Mouse (Mus musculus) layer of hippocampus, adult 8-10 months (tissue): ENCODE measurements around the gene Kcnj13. TPM values are rescaled to one million over a fixed set of nuclear protein-coding genes. Genes with fewer than 3 reads are reported as not detected.

ENCODE experiments used
- DNase-seq, 2 experiments: peaks; one replicate each; pipeline ENCODE4 v3.0.0; 2022; ENCODE audit warnings: low spot score in 2 of 2
- total RNA-seq, 4 experiments: library from RNA; stranded (reverse); gene quantifications; 2 replicates each; pipeline ENCODE4 v1.2.4; 2022

The Kcnj13 gene
- total RNA-seq: 1 to 10 TPM; 2.1 to 4.6 (median 2.7) TPM

GRCm38 (mm10) chr1:87394594-87394993 lies at the start of gene Kcnj13:
Gene Kcnj13, minus strand, starts transcription at chr1:87394729.
- no peak for DNase-seq

- DNase-seq: no peak
These were observed 42.1 kb upstream of the Kcnj13 start for GRCm38 (mm10) chr1:87436583-87436982.

DNA sequence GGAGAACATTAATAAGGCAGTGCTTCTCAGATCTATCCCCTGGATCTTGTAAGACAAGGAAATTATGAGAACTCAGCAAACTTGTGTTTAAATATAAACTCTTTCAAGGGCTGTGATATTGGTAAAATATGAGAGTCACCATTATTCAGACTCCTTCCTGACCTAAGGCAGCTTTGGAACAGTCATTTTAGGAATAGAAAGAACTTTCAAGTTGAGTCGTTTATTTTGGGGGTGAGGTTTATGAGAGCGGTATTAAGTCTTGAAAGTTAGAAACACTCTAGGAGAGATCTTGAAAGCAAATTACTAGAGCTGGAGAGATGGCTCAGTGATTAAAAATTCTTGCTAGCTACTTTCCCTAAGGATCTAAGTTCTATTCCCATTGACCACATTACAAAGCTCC lies 40.6 kb upstream of the Kcnj13 start:
- no peak for DNase-seq

DNA sequence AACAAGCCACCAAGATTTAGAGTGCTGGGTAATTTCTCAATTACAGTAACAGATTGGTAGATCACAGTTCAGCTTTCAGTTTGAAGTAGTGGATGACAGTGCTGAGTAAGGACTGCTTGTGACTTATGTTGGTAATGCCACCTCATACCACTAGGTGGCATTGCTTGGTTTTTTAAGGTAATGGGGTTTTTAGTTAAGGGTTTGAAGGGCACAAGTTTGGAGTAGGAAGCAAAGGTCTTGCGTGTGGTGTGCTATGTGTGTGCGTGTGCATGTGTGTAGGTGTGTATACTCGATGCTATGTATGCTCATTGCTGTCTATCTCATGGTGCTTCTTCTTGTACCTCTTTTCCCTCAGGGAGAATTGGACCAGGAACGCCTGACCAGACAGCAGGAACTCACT lies 24.2 kb upstream of the Kcnj13 start:
- DNase-seq: no peak

DNA sequence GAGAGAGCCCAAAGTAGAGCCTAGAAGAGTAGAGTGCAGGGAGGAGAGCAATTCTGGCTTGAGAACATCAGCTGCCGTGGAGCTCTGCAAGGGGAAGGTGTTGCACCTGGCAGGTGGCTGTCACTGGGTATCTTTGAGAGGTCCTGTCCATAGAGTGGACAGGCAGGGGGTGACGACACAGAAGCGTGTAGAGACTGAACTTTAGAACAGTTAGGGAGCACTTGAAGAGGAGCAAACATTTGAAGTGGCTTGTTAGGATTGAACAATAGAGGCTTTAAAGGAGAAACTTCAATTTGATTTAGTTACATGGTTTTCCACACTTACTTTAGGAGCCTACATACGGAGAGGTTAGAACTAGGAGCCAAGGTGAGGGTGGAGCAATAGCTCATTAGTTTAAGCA lies 14.9 kb upstream of the Kcnj13 start:
- no peak for DNase-seq

DNA sequence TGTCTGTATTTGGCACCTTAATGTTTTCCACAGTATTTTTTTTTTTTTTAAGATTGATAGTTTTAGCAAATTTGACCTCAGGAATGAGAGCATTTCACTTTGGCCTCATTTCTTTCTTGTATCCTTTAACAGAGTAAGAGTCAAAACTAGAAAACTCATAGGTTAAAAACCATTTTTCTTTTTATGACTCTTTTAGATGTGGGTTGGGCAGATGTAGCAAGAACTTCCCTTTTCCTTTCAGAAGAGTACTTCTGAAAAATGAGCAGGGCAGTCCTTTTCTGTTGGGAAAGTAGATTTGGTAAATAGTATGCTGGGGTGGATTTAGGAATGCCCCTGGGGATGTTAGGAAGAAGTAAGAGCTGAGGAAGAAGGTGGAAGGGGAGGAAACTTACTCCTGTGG lies 11.5 kb upstream of the Kcnj13 start:
- DNase-seq: no peak

- DNase-seq: no peak
These were observed 10.2 kb upstream of the Kcnj13 start for GRCm38 (mm10) chr1:87404710-87405109.

DNA sequence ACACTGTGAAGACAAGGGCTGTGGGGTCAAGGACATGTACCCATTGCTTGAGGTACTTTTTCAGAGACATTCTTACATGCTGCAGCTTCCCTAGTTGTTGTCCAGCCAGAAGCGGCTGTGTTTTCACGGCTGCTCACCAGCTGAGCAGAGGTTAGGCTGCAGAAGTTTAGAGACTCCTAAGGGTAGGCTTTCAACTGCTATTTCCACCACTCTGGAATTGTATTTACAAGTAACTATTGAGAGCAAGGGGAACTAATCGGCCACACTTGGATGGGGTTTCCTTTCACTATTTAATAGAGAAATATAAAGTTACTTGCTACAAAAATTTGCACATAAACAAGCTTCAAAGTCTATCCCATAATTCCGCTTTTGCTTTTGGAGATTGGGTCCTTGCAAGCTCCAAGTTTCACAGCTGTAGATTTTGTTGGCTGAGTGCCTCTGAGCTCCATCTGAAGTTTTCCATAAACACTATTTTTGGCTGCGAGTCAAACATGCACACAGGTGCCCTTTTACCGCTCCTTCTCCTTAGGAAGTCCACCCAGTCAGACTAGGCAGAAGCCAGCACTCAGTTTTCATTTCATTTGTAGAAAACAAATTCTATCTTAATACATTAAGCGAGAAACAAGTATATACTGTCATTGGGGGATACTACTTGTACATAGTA lies 2.5 kb upstream of the Kcnj13 start:
- DNase-seq: no peak

DNA sequence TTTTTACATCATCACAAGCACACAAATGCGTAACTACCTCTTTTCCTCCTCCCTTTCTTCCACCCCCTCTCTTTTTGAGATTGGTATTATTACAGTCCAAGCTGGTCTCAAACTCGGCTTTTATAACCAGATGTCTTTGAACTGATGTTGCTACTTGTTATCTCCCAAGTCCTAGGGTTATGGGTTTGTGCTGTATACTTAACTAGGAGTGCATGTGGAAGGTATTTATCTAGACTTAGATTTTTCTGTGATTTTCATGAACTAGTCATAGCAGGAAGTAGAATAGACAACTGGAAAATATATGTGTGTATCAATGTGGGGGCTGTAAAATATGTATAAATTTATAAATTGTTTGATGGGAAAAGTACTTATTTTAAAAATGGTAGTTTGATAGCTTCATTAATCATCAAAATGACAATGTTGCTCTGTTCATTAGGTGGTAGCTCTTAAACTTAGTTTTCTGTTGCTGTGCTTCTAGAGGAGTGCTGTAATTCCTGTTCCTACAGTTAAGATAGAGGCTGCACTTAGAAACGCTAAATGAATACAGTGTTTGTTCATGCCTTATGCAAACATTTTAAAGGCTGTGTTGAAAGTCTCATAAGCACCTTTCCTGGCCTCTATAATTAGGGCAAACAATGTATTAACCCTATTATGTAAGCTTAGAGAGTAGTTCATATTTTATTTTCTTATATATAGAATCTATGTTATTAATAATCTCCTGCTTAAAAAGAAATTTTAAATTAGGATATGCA lies 909 bp downstream of the Kcnj13 start:
- DNase-seq: no peak

DNA sequence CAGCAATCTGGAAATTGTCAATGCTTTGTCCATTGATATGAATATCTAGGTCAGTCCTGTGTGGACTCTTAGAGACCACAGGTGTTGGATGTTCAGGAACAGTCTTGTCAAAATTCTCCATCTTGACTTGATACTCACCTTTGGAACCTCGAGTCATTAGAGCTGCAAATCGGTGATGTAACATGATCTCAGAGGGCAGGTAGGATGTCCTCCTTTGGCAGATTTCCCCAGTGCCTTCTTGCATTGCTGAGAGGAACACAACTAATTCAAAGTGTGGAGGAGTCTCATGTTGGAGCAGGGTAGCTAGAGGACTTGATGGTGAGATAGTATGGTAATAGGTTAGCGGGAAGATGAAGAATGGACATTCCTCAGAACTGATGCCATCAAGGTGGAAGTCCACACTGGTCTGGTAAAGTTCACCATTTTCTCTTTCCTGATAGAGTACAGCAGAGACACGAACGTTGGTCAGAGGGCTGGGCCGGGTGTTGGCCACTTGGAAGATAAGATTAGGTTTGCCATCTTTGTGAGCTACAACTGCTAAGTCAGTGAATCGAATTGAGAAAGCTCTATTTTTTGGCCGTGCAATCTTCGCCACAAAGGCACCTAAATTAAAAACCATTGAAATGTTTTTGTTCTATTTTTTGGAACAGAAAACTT lies 8.0 kb downstream of the Kcnj13 start:
- no peak for DNase-seq

GRCm38 (mm10) chr1:87381152-87381551 lies 13.4 kb downstream of the Kcnj13 start:
- no peak for DNase-seq

- DNase-seq: no peak
These were observed 14.6 kb downstream of the Kcnj13 start for GRCm38 (mm10) chr1:87379919-87380318.

DNA sequence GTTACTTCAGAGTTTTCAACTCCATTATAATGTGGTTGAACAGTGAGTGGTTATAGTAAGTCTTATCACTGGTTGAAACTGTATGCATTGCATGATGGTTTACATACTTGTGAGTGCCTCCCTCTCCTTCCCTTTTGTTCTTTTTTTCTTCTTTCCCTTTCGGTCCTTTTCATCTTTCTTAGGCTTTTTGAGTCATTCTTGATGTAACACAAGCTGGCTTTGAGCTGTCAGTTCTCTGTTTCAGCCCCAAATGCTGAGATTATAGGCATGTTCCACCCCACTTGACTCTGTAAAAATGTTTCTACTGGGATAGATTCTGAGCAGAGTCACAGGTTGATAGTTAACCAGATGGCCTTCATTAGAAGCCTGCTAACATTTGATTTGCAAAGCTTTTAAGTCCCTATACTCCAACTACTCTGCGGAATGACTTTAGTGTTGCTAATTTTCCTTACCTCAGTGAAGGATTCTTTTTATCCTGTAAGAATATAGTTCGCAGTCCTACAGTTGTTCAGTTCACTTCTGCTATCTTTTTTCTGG lies 16.4 kb downstream of the Kcnj13 start:
- DNase-seq: no peak

DNA sequence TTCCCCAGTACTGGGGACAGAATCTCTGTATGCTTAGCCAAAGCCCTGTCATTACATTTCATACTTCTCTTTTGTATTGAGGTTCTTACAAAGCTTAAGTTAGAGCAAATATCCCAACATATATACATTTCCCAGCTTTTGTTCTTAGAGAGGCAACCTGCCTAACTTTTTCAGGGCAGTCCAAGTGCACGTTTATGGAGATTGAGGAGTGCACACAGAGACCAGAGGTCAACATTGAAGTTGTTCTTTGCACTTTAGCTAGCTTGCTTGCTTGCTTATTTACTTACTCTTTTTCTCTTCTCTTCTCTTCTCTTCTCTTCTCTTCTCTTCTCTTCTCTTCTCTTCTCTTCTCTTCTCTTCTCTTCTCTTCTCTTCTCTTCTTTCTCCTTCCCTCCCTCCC lies 34.3 kb downstream of the Kcnj13 start:
- DNase-seq: no peak

DNA sequence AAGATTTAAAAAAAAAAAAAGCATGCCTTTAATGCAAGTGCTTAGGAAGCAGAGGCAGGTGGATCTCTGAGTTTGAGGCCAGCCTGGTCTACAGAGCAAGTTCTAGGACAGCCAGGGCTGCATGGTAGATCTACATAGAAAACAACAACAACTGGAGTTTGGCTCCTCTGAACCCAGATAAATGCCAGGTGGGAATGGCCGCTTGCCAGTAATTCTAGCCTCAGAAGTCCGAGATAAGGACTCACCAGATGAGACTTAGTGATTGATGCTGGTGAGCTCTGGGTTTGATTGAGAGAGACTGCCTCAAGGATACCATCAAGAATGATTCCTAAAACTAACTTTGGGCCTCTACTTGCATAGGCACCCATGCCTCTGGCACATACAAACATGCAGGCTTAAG lies 44.0 kb downstream of the Kcnj13 start:
- DNase-seq: no peak

Other genes starting within 250 kb of the Kcnj13 start
- 1 to 10 TPM; 2.3 to 5.3 (median 3.7) TPM for gene Ecel1, start 238.2 kb downstream of the Kcnj13 start, total RNA-seq
- gene Prss56, start 211.4 kb downstream of the Kcnj13 start, total RNA-seq: under 1 TPM in 1 of 4 experiments, not detected in 3; 0.14 TPM
- gene Chrnd, start 204.1 kb downstream of the Kcnj13 start, total RNA-seq: not detected
- not detected for gene Chrng, start 190.1 kb downstream of the Kcnj13 start, total RNA-seq
- 10 to 100 TPM; 54.7 to 68.0 (median 59.8) TPM for gene Eif4e2, start 180.8 kb downstream of the Kcnj13 start, total RNA-seq
- 10 to 100 TPM; 14.7 to 17.4 (median 16.3) TPM for gene Efhd1, start 130.4 kb downstream of the Kcnj13 start, total RNA-seq
- gene Gigyf2, start 67.7 kb downstream of the Kcnj13 start, total RNA-seq: 100 to 1,000 TPM; 130 to 170 (median 151) TPM
- gene Snorc, start 75.5 kb upstream of the Kcnj13 start, total RNA-seq: not detected
- gene Neu2, start 115.2 kb upstream of the Kcnj13 start, total RNA-seq: 1 to 10 TPM in 1 of 4 experiments, under 1 TPM in 2, not detected in 1; 0.85 to 1.7 (median 0.93) TPM
- 100 to 1,000 TPM in 2 of 4 experiments, 10 to 100 TPM in 2; 96.0 to 116 (median 105) TPM for gene Ngef, start 179.1 kb upstream of the Kcnj13 start, total RNA-seq
- 10 to 100 TPM; 12.3 to 64.3 (median 33.4) TPM for gene Inpp5d, start 225.6 kb upstream of the Kcnj13 start, total RNA-seq